Mouse (Mus musculus): Measurements from ENCODE around the gene Polh. TPM values are rescaled to one million over a fixed set of nuclear protein-coding genes. Genes with fewer than 3 reads are reported as not detected.

Polh gene
- total and polyA plus RNA-seq, 3 experiments: 22.2 to 30.8 TPM; not detected in 1

- DNase-seq (ENCODE audit: low read depth, low spot score): peak; percentile 58
- Histone ChIP-seq H3K79me2 (ENCODE audit: control insufficient read depth, insufficient read depth, low read length, poor library complexity) (no peaks in the 10 kb centered on the region), H3K36me3 (ENCODE audit: control insufficient read depth in 1 of 2, insufficient read depth in 2 of 2, low read length in 2 of 2) (peaks cover 0 to 18% of the 10 kb centered on the region in 2 experiments; a peak in 2 of 4 replicates), H3K4me1 (ENCODE audit: control insufficient read depth in 1 of 2, insufficient read depth in 2 of 2, low read length in 2 of 2) (peaks cover 15 to 23% of the 10 kb centered on the region in 2 experiments), H3K27me3 (ENCODE audit: control insufficient read depth in 1 of 2, insufficient read depth in 2 of 2, low read length in 2 of 2) (no peaks in the 10 kb centered on the region), H3K27ac (ENCODE audit: control insufficient read depth, low read depth, low read length) (peak overlapping the region; percentile 5; the same call in 1 of the 2 replicates), H3K4me3 (ENCODE audit: control insufficient read depth in 1 of 2, insufficient read depth in 1 of 2, low read depth in 2 of 2, low read length in 2 of 2) (no peak overlapping the region), H3K9me3 (replicated peaks; ENCODE audit: insufficient read depth, low read length) (no peaks in the 10 kb centered on the region), H3K9ac (ENCODE audit: control insufficient read depth, low read depth, low read length, poor library complexity, severe bottlenecking) (no peak overlapping the region)
- TF ChIP-seq MEF2A (IDR thresholded peaks at IDR 0.05; ENCODE audit: extremely low read depth, insufficient replicate concordance, low read depth, low read length, poor library complexity, severe bottlenecking) (0 out of 2 replicates have a peak, but pooled peaks have one; percentile 10), MAX (IDR thresholded peaks at IDR 0.05; ENCODE audit: low read length) (peak; percentile 69; the same call in 1 of the 2 replicates), SIN3A (IDR thresholded peaks at IDR 0.05; ENCODE audit: low read length) (peak; percentile 28; the same call in 1 of the 2 replicates), HCFC1 (IDR thresholded peaks at IDR 0.05; ENCODE audit: low read depth, low read length) (no peak), MXI1 (IDR thresholded peaks at IDR 0.05; ENCODE audit: low read depth, low read length) (peak; percentile 42; the same call in 1 of the 2 replicates), RCOR1 (IDR thresholded peaks at IDR 0.05; ENCODE audit: low read depth, low read length) (0 out of 2 replicates have a peak, but pooled peaks have one; percentile 13), TCF12 (IDR thresholded peaks at IDR 0.05; ENCODE audit: low read depth, low read length) (peak; percentile 14; the same call in 1 of the 2 replicates), MYC (IDR thresholded peaks at IDR 0.05; ENCODE audit: low read depth, low read length) (peak; percentile 85; the same call in 1 of the 2 replicates), GATA1 (IDR thresholded peaks at IDR 0.05; ENCODE audit: low read depth, low read length) (peak; percentile 69), USF2 (IDR thresholded peaks at IDR 0.05; ENCODE audit: borderline replicate concordance in 1 of 2, insufficient read depth in 1 of 2, low read depth in 1 of 2, low read length in 2 of 2) (no peak), JUND (IDR thresholded peaks at IDR 0.05; ENCODE audit: low read depth, low read length) (peak; percentile 63; the same call in 1 of the 2 replicates), TAL1 (IDR thresholded peaks at IDR 0.05; ENCODE audit: low read length) (0 out of 2 replicates have a peak, but pooled peaks have one; percentile 12), KAT2A (conservative IDR thresholded peaks at IDR 0.05; ENCODE audit: low read depth, low read length) (no peak), USF1 (IDR thresholded peaks at IDR 0.05; ENCODE audit: low read depth, low read length) (peak; percentile 63), UBTF (IDR thresholded peaks at IDR 0.05; ENCODE audit: borderline replicate concordance, insufficient read depth, low read depth, low read length) (no peak), GABPA (IDR thresholded peaks at IDR 0.05; ENCODE audit: low read depth, low read length) (no peak), ETS1 (IDR thresholded peaks at IDR 0.05; ENCODE audit: low read depth, low read length) (peak; percentile 96), EP300 (IDR thresholded peaks at IDR 0.05; ENCODE audit: low read depth in 1 of 2, low read length in 2 of 2) (peak; percentile 60 to 80), BHLHE40 (IDR thresholded peaks at IDR 0.05; ENCODE audit: borderline replicate concordance, low read depth, low read length) (no peak)
Measured at GRCm38 (mm10) chr17:46139872-46140271, 62.6 kb downstream of the Polh start.
